Mouse (Mus musculus): ENCODE measurements at regions not wholly inside any gene's neighbourhood (a gene's known extent, or its start where the extent isn't known, plus 50 kb on each side); places are given as distances from the start of the nearest gene placed in this dataset.

GRCm38 (mm10) chr6:15501063-15501462 lies 219.4 kb upstream of the Mdfic start:
- no peak for DNase-seq (ENCODE audit: low spot score in 2 of 2)
- Histone ChIP-seq H3K4me3 (no peak overlapping the region), H3K27ac (no peak overlapping the region)
- no peak for TF ChIP-seq CTCF (conservative IDR thresholded peaks at IDR 0.05)

DNA sequence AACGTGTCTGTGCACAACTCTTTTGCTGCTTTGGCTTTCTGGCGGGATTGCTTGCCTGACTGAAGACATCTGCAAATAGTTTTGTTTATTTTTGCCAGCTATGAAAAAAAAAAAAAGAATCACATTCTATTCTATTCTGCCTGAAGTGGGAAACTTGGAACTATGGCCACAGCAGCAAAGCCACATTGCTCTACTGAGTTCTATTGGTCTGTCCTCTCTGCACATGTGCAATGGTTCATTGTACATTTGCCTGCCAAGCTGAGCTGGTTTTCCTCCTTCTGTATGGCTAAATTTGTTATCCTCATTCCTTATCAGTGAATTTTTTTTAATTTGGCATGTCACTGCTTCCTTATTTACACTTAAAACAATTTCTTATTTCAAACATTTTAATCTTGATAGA lies 211.1 kb upstream of the Mdfic start:
- no peak overlapping the region for H3K4me3 ChIP-seq

GRCm38 (mm10) chr6:15537279-15537678 lies 183.2 kb upstream of the Mdfic start:
- no peak for TF ChIP-seq CTCF (conservative IDR thresholded peaks at IDR 0.05)
- H3K27ac ChIP-seq, result no peak overlapping the region
- H3K4me3 ChIP-seq, result no peak overlapping the region
- DNase-seq (ENCODE audit: low spot score in 2 of 2), result no peak

More for the DNA sequence above, 211.1 kb upstream of the Mdfic start:
- TF ChIP-seq CTCF (conservative IDR thresholded peaks at IDR 0.05), result no peak
- DNase-seq (ENCODE audit: low spot score in 2 of 2), result no peak
- no peak overlapping the region for H3K27ac ChIP-seq

- no peak for TF ChIP-seq CTCF (conservative IDR thresholded peaks at IDR 0.05)
- Histone ChIP-seq H3K27ac (no peak overlapping the region), H3K4me3 (no peak overlapping the region)
- DNase-seq (ENCODE audit: low spot score in 2 of 2), result no peak
Measured at GRCm38 (mm10) chr6:15541969-15542368, 178.5 kb upstream of the Mdfic start.

GRCm38 (mm10) chr6:15543516-15544080 lies 176.9 kb upstream of the Mdfic start:
- DNase-seq (ENCODE audit: low spot score in 2 of 2), result no peak
- H3K27ac ChIP-seq, result no peak overlapping the region
- no peak overlapping the region for H3K4me3 ChIP-seq
- no peak for TF ChIP-seq CTCF (conservative IDR thresholded peaks at IDR 0.05)

GRCm38 (mm10) chr6:15548833-15549232 lies 171.6 kb upstream of the Mdfic start:
- no peak overlapping the region for H3K27ac ChIP-seq
- no peak overlapping the region for H3K4me3 ChIP-seq
- no peak for DNase-seq (ENCODE audit: low spot score in 2 of 2)
- TF ChIP-seq CTCF (conservative IDR thresholded peaks at IDR 0.05), result no peak

DNA sequence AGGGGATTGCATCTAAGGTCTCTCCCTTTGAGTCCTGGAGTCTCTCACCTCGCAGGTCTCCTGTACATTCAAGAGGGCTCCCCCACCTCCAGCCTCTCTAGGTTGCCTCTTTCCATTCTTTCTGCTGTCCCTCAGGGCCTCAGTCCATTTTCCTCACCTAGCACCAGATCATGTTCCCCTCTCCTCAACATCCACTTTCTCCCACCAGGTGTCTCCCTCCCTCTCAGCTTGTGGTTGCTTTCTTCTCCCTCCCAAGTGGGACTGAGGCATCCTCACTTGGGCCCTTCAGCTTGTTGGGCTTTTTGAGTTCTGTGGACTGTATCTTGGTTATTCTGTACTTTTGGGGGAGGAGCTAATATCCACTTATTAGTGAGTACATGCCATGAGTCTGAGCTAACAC lies 127.7 kb upstream of the Mdfic start:
- Histone ChIP-seq H3K4me3 (no peak overlapping the region), H3K27ac (no peak overlapping the region)
- DNase-seq (ENCODE audit: low spot score in 2 of 2), result no peak
- TF ChIP-seq CTCF (conservative IDR thresholded peaks at IDR 0.05), result peak; percentile 37

- no peak for TF ChIP-seq CTCF (conservative IDR thresholded peaks at IDR 0.05)
- Histone ChIP-seq H3K4me3 (no peak overlapping the region), H3K27ac (no peak overlapping the region)
Measured at GRCm38 (mm10) chr6:15597226-15597983, 123.1 kb upstream of the Mdfic start.

DNA sequence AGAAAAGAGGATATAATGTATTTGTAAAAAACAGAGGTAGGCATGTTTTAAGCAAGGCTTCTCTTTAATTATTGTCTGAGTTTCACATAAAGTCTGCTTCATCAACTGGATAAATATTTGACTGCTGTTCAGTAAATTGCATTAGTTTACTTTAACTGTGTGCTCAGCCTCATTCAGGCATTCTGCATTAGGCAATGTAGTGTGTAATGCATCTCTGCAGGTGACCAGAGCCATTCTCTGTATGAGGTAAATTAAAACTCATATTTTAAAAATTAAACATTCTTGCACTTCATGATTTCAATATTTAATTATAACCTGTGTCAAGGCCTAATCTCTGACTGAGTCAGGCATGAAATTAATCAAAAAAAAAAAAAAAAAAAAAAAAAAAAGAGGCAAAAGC lies 110.3 kb upstream of the Mdfic start:
- H3K4me3 ChIP-seq, result no peak overlapping the region
- no peak for DNase-seq (ENCODE audit: low spot score in 2 of 2)
- no peak overlapping the region for H3K27ac ChIP-seq
- no peak for TF ChIP-seq CTCF (conservative IDR thresholded peaks at IDR 0.05)

More at GRCm38 (mm10) chr6:15597226-15597983, 123.1 kb upstream of the Mdfic start:
- DNase-seq (ENCODE audit: low spot score in 2 of 2), result no peak

- no peak overlapping the region for H3K27ac ChIP-seq
- no peak for DNase-seq (ENCODE audit: low spot score in 2 of 2)
- no peak for TF ChIP-seq CTCF (conservative IDR thresholded peaks at IDR 0.05)
- H3K4me3 ChIP-seq, result no peak overlapping the region
Measured at GRCm38 (mm10) chr6:15625910-15626564, 94.4 kb upstream of the Mdfic start.

GRCm38 (mm10) chr6:15638548-15638947 lies 81.9 kb upstream of the Mdfic start:
- Histone ChIP-seq H3K4me3 (no peak overlapping the region), H3K27ac (no peak overlapping the region)
- TF ChIP-seq CTCF (conservative IDR thresholded peaks at IDR 0.05), result no peak
- DNase-seq (ENCODE audit: low spot score in 2 of 2), result no peak

DNA sequence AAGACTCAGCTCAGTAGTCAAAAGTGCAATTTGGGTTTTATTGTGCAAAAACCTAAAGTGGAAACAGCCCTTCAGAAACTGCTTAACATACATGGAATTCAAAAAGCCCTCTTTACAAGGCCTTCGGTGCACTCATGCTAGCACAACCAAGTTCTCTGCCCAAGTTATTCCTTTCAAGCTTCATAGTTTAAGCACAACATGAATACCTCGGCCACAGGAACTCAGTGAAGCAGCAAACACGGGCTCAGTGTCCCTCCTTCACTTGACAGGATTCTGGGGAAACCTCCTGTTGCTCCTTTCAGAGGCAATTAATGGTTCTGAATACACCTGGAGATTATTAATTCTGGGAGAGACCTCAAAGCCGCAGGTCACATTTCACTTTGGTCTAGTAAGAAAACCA lies 81.1 kb upstream of the Mdfic start:
- no peak for TF ChIP-seq CTCF (conservative IDR thresholded peaks at IDR 0.05)

GRCm38 (mm10) chr6:15639809-15640479 lies 80.5 kb upstream of the Mdfic start:
- no peak overlapping the region for H3K27ac ChIP-seq
- TF ChIP-seq CTCF (conservative IDR thresholded peaks at IDR 0.05), result no peak
- no peak overlapping the region for H3K4me3 ChIP-seq
- DNase-seq (ENCODE audit: low spot score in 2 of 2), result no peak

More for the DNA sequence above, 81.1 kb upstream of the Mdfic start:
- no peak overlapping the region for H3K4me3 ChIP-seq
- no peak overlapping the region for H3K27ac ChIP-seq
- DNase-seq (ENCODE audit: low spot score in 2 of 2), result no peak

Measured in layer of hippocampus, adult 2 months (tissue).